Mouse (Mus musculus) heart, postnatal 36 days (tissue): ENCODE measurements at regions not wholly inside any gene's neighbourhood (a gene's known extent, or its start where the extent isn't known, plus 50 kb on each side); places are given as distances from the start of the nearest gene placed in this dataset.

Source experiments
- DNase-seq, 2 experiments: peaks; one replicate each; pipeline ENCODE4 v3.0.0; 2021 to 2022
- intact Hi-C: fragments of 180-260 bp; cut with DNase I; formaldehyde crosslinking; loops from one replicate; pipeline ENCODE4 v1.15.1; 2025

DNA sequence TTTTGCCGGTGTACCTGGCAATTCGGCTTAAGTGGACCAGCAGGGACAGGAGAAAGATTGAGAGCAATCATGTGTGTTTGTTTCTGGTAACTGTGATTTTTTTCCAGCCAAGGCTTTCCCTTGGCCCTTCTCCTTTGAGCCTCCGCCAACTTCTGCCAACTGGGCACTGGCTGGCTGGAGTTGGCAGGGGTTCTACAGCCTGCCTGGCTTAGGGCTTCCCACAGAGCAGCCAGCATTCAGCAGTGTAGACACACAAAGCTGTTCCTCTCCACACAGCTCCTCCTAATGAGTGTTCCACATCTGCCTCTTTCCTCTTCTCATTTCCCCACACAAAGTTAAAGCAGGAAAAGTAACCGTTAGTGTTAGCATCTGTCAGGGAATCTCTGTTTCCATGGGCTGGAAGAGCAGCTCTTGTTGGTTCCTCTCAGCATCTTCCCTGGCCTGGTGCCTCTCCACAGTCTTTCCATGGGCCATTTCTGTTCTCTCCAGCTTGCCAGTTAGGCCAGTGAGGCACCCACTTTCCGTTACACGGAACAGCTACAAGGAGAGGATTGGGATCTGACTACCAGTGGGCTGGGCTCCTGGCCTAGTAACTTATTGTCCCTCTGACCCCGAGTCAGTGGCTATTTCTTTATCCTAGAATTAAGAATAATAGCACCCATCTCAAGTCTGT, 68.0 kb upstream of the Rbm24 start:
- intact Hi-C loops = loop anchor here (5.0 kb wide), 1 partner anchor 312 kb away; no protein-coding TSS in a partner anchor
- peak; percentile 54 to 58 for DNase-seq

- DNase-seq = no peak
- intact Hi-C loops = loop anchor here (5.0 kb wide), 1 partner anchor 57 kb away; no protein-coding TSS in a partner anchor
Observed at GRCm38 (mm10) chr13:46355306-46355705, 62.9 kb upstream of the Rbm24 start.

DNA sequence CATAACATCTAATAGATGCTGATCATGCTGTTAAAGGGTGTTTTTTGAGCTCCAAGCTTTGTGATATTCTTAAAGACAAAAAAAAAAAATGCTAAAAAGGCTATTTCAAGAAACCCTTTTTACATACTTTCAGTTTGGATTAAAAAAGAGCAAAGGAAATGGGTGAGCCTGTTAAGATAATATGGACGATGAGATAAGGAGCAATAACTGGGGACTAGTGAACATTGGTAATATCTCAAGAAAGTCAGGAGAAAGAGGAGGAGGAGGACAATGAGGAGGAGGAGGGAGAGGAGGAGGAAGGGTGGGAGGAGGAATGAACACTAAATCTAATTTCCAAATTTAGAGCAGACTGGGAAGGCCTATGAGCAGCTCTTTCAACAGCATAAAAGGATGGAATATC, 62.3 kb upstream of the Rbm24 start:
- no peak for DNase-seq
- intact Hi-C loops = loop anchor here (5.0 kb wide), 1 partner anchor 56 kb away; no protein-coding TSS in a partner anchor

DNA sequence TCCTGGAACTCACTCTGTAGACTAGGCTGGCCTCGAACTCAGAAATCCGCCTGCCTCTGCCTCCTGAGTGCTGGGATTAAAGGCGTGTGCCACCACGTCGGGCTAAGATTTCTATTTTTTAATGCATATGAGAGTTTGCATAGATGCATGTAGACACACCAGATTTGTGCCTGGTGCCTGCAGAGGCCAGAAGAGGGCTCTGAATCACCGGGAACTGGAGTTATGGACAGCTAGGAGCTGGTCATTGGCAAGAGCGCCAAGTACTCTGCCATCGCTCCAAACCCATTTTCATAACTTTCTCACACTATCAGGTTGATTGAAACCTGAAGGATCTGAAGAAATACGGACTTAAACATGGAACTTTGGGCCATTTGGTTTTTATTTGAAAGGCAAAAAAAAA, 61.2 kb upstream of the Rbm24 start:
- intact Hi-C loops = loop anchor here (5.0 kb wide), 1 partner anchor 55 kb away; no protein-coding TSS in a partner anchor
- DNase-seq = peak; percentile 6 to 7

DNA sequence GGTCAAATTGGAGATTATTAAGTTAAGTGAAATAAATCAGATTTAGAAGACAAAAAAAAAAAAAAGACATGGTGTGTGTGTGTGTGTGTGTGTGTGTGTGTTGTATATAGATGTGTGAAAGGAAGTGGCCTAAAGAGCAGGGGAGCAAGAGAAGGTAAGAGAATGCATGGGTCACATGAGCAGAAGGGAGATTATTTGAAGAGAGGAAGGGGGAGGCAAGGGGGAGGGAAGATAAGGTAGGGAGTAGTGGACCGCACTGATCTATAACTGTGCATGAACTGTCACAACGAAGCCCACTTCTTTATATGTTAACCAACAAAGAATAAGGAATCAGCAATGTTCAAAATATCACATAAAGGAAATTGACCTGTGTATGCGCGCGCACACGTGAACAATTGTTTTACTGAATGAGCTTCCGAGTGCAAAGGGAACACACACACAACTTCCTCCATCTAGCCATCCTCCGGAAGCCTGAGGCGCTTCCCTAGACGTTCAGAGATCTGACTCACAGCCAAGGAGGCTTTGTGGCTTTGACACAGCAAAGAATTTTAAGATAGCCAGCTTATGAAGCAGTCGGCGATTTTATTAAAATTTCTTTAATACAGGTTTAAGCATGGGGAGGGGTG, 57.6 kb upstream of the Rbm24 start:
- no peak for DNase-seq
- intact Hi-C loops = no loop called here

DNA sequence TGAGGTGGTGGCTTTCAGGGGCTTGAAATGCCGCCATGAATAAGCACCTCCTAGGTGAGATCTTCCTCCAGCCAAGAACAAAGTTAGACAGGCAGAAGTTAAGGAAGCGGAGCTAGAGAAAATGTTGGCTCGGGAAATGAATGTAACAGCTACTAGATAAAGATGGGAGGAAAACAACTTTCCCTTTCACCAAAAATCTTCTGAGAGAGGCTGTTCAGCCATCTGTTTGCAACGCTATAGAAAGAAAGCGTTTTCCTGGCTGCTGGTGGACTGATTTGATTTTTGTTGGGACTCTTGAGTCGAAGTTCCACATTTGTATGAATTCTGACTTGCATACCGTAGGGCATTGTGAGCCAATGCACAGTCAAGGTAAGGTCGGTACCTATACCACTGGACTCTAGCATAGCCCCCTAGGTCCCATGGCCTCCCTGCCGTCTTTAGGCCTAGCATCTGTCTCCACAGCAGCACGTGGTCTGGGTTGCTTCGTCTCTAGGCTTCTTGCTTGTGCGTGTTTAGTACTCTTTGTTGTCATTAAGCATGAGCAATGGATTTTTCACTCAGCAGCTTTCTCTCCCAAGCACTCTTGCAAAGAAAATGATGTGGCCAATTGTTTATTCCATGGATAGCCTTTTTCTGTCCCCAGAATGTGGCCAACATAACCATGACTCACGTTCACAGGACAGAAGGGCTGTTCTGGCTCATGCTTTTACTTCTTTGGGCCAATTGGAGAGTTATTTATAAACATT, 54.6 kb upstream of the Rbm24 start:
- intact Hi-C loops = no loop called here
- no peak for DNase-seq

- intact Hi-C loops = no loop called here
- DNase-seq = no peak
Observed at GRCm38 (mm10) chr13:46364202-46364912, 53.9 kb upstream of the Rbm24 start.

GRCm38 (mm10) chr13:46365292-46365691, 52.9 kb upstream of the Rbm24 start:
- DNase-seq = no peak
- intact Hi-C loops = no loop called here
